Mouse (Mus musculus) neural tube, embryonic 13.5 days (tissue): ENCODE measurements at regions not wholly inside any gene's neighbourhood (a gene's known extent, or its start where the extent isn't known, plus 50 kb on each side); places are given as distances from the start of the nearest gene placed in this dataset.

Source experiments
- ATAC-seq: fragments of 200-750 bp; cut with Nextera tagmentation; 2 replicates; pipeline ENCODE4 v1.8.0; 2017; ENCODE audit warnings: low read depth, mild to moderate bottlenecking, moderate TSS enrichment, moderate library complexity
- H3K27ac ChIP-seq: fragments of 300-500 bp; sonication (generic); replicated peaks from 2 replicates; pipeline ENCODE4 v1.5.1; 2015; ENCODE audit warnings: moderate library complexity, mild to moderate bottlenecking, inconsistent platforms
- H3K27me3 ChIP-seq: fragments of 300-500 bp; sonication (generic); 2 replicates; pipeline ENCODE4 v1.6.1; 2015; ENCODE audit warnings: mild to moderate bottlenecking, inconsistent platforms
- H3K36me3 ChIP-seq: fragments of 300-500 bp; sonication (generic); 2 replicates; pipeline ENCODE4 v1.6.1; 2015; ENCODE audit warnings: mild to moderate bottlenecking, inconsistent platforms
- H3K4me1 ChIP-seq: fragments of 300-500 bp; sonication (generic); replicated peaks from 2 replicates; pipeline ENCODE4 v1.6.1; 2015; ENCODE audit warnings: inconsistent platforms
- H3K4me2 ChIP-seq: fragments of 300-500 bp; sonication (generic); 2 replicates; pipeline ENCODE4 v1.6.1; 2015; ENCODE audit warnings: inconsistent platforms, mild to moderate bottlenecking, moderate library complexity
- H3K4me3 ChIP-seq: fragments of 300-500 bp; sonication (generic); 2 replicates; pipeline ENCODE4 v1.5.1; 2015; ENCODE audit warnings: mild to moderate bottlenecking, inconsistent platforms
- H3K9ac ChIP-seq: fragments of 300-500 bp; sonication (generic); 2 replicates; pipeline ENCODE4 v1.6.1; 2015; ENCODE audit warnings: moderate library complexity, mild to moderate bottlenecking, inconsistent platforms
- H3K9me3 ChIP-seq: fragments of 300-500 bp; sonication (generic); 2 replicates; pipeline ENCODE4 v1.6.1; 2016; ENCODE audit warnings: inconsistent platforms
- WGBS: fragments of 180-500 bp; shearing (Covaris S2); methylation state at CpG from one replicate; pipeline ENCODE4 v1.1.7; 2015; 5-methylcytosine and 5-hydroxymethylcytosine counted together

DNA sequence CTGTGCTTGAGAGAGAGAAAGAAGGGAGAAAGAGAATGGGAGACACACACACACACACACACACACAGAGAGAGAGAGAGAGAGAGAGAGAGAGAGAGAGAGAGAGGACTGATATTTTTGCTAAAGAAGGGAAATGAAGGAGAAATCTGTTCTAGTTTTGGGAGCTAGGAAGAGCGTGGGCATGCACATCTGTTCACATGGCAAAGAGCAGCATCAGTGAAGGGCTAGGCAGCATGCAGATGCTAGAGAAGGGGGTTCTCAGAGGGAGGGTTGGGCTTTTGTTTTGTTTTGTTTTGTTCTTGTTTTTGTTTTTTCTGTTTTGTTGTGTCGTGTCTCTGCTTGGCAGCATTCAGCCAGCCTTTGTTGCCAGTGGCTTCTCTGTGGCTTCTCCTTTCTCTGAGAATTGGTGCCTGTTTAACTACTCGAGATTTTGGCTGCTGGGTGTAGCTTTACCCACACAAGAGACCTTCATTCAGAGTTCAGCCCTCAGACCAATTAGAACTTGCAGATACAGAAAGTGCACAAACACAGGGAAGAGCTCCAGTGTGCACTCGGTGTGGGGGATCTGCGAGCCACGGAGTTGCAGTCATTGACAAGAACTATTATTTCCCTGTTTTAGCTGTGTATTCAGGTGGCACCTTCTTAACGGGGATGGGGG is 237.9 kb upstream of the Id4 start:
- H3K36me3 ChIP-seq, result no peaks in the 10 kb centered on the region
- H3K4me3 ChIP-seq, result no peak overlapping the region
- 65% methylated on average over 7 of the region's 7 CpGs for WGBS
- H3K9ac ChIP-seq, result no peak overlapping the region
- H3K27me3 ChIP-seq, result no peaks in the 10 kb centered on the region
- H3K4me1 ChIP-seq, result peaks cover 12% of the 10 kb centered on the region
- H3K9me3 ChIP-seq, result no peaks in the 10 kb centered on the region
- no peak overlapping the region for H3K4me2 ChIP-seq
- ATAC-seq, result no peak
- H3K27ac ChIP-seq, result no peak overlapping the region

DNA sequence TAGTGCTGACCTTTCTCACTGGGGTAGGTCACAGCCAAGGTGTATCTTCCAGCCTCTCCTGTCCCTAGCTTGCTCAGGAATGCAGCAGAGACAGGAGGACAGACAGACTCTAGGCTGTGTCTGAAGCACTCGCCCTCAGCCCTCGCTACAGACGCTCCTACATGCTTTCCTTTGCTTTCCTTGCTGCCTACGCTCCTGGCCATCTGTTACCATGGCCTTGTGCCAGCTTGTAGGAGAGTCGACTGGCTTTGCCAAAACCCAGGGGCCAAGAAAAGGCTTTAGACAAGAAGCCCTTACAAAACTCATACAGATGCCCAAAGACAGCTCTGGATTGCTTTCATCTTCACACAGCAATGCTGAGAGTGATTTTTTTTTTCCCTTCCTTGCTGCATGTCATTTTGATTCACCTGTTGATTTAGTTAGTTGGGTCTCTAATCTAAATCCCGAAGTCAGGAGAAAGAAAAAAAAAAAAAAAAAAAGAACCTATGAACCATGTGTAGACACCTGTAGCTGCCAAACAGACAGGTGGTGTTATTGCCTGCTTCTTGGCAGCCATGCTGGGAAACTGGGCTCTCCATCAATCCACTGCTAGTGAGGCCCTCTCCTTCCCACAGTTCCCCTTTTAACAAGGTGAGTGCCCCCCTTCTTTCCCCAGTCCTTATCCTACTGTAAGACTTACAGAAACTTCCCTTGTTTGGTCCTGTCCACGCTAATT is 233.1 kb upstream of the Id4 start:
- 44% methylated on average over 7 of the region's 7 CpGs for WGBS
- Histone ChIP-seq H3K9ac (no peak overlapping the region), H3K36me3 (no peaks in the 10 kb centered on the region), H3K4me2 (no peak overlapping the region), H3K9me3 (no peaks in the 10 kb centered on the region), H3K4me3 (no peak overlapping the region), H3K4me1 (peaks cover 18% of the 10 kb centered on the region), H3K27ac (peak overlapping the region; percentile 20; the same call in 1 of the 2 replicates), H3K27me3 (no peaks in the 10 kb centered on the region)
- peak; percentile 53; the same call in 1 of the 2 replicates for ATAC-seq

DNA sequence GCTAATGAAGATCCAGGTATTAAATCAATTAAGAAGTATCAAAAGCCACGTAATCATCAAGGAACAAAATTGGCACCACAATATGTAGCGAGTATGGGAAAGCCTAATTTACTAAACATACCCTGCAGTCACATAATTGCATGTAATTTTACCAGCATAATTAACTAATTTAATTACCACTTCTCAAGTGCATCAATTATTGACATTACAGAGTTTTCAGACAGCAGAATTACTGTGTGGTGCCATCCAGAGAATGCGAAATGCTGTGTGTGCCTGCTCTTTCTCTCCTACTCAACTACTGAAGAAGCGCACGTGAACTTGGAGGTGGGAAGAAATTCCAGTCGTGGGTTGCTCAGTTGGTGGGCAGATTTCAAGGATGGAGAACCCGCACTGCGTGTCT is 229.5 kb upstream of the Id4 start:
- Histone ChIP-seq H3K9ac (no peak overlapping the region), H3K27me3 (no peaks in the 10 kb centered on the region), H3K9me3 (no peaks in the 10 kb centered on the region), H3K36me3 (no peaks in the 10 kb centered on the region), H3K4me2 (no peak overlapping the region), H3K4me3 (no peak overlapping the region), H3K27ac (no peak overlapping the region), H3K4me1 (peaks cover 14% of the 10 kb centered on the region)
- no peak for ATAC-seq
- 65% methylated on average over 8 of the region's 8 CpGs for WGBS

DNA sequence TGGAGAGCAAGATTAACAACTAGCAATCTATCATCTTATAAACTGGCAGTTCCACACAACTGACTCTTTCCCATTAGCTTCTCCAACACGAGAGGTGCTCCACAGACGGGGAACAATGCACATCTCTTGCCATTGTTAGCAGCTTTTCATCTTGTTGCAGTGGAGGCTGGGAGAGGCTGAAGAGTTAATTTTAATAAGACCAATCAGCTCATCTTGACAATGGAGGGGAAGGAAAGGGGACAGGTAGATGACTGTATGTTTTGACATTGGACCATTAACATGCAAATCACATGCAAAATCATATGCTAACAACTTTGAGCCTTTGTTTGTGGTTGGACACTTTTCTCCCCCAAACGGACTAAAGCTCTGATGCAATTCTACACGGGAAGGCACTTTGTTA is 218.9 kb upstream of the Id4 start:
- 53% methylated on average over 4 of the region's 4 CpGs for WGBS

DNA sequence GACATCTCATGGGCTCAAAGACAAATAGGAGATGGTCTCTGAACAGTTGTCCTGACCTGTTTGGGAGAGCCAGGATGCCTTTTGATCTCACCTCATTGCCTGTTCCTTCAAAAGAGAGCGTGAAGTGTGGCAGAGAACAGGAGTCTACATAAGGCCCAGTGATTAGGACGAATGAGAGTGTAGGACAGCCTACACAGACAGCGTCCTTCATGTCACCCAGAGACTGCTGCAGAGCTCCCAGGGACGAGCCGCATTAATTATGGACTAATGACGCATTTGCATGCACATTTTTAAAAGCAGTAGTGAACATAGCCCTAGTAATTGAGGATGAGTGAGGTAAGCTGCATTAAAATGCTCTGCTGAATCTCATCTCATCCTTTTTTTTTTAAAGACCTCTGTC is 218.5 kb upstream of the Id4 start:
- no peak for ATAC-seq
- no peak overlapping the region for H3K4me2 ChIP-seq
- H3K27me3 ChIP-seq, result no peaks in the 10 kb centered on the region
- H3K9ac ChIP-seq, result no peak overlapping the region
- H3K4me1 ChIP-seq, result peaks cover 18% of the 10 kb centered on the region
- H3K4me3 ChIP-seq, result no peak overlapping the region
- no peaks in the 10 kb centered on the region for H3K9me3 ChIP-seq
- 54% methylated on average over 6 of the region's 6 CpGs for WGBS
- H3K27ac ChIP-seq, result no peak overlapping the region
- H3K36me3 ChIP-seq, result no peaks in the 10 kb centered on the region

More for the DNA sequence above, 218.9 kb upstream of the Id4 start:
- Histone ChIP-seq H3K9ac (no peak overlapping the region), H3K9me3 (no peaks in the 10 kb centered on the region), H3K27ac (no peak overlapping the region), H3K27me3 (no peaks in the 10 kb centered on the region), H3K4me2 (no peak overlapping the region), H3K4me3 (no peak overlapping the region), H3K36me3 (no peaks in the 10 kb centered on the region), H3K4me1 (peaks cover 18% of the 10 kb centered on the region)
- ATAC-seq, result no peak

DNA sequence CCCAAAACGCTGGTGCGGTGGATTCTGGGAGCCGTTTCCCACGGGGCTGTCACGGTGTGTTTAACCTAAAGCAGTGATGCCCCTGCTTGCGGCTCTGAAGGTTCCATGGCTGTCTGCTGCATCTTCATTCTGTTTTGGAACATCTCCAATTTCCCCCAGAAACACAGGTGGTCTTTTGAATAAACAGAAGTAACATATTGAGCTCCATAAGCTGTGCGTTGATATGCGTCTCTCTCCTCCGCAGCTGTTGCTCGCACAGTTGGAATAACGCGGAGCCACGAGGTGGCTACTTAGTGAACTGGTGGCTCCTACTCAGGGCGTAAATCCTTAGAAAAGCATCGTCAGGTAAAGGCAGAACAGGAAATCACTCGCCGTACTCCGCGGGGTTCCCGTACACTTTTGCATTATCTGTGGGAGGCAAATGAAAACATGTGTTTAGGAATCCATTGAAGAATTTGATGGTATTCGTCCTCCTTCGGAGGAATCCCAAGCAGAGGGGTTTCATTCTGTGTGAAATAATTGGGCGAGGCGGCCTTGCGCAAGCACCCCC is 214.8 kb upstream of the Id4 start:
- Histone ChIP-seq H3K4me1 (peaks cover 18% of the 10 kb centered on the region), H3K27ac (0 out of 2 replicates have a peak overlapping the region, but pooled peaks have one; percentile 3), H3K4me3 (no peak overlapping the region), H3K9me3 (no peaks in the 10 kb centered on the region; the same call in 1 of the 2 replicates), H3K27me3 (no peaks in the 10 kb centered on the region), H3K9ac (no peak overlapping the region), H3K4me2 (peak overlapping the region; percentile 30), H3K36me3 (no peaks in the 10 kb centered on the region)
- 57% methylated on average over 25 of the region's 25 CpGs for WGBS
- no peak for ATAC-seq

DNA sequence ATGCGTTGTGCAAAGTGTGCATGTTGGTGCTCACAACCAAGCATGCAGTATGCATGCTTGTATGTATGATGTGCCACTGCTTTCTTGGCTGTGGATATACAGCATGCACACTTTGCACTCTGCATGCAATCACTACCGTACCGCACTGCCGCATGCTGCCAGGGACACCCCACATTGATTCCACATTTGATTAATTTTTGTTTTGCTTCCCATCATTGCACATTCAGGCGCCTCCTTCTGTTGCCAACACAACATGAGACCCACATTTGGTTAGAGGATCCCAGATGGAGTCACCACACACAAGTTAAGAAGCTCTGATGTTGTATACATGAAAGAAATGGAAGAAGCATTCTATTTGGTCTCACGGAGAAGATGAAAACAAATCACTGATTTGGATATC is 211.2 kb upstream of the Id4 start:
- H3K36me3 ChIP-seq, result no peaks in the 10 kb centered on the region
- H3K4me1 ChIP-seq, result peaks cover 8% of the 10 kb centered on the region
- no peak overlapping the region for H3K27ac ChIP-seq
- no peaks in the 10 kb centered on the region; the same call in 1 of the 2 replicates for H3K9me3 ChIP-seq
- no peak overlapping the region for H3K9ac ChIP-seq
- no peak overlapping the region for H3K4me2 ChIP-seq
- no peak overlapping the region for H3K4me3 ChIP-seq
- WGBS, result 92% methylated on average over 6 of the region's 6 CpGs
- H3K27me3 ChIP-seq, result no peaks in the 10 kb centered on the region
- ATAC-seq, result no peak

DNA sequence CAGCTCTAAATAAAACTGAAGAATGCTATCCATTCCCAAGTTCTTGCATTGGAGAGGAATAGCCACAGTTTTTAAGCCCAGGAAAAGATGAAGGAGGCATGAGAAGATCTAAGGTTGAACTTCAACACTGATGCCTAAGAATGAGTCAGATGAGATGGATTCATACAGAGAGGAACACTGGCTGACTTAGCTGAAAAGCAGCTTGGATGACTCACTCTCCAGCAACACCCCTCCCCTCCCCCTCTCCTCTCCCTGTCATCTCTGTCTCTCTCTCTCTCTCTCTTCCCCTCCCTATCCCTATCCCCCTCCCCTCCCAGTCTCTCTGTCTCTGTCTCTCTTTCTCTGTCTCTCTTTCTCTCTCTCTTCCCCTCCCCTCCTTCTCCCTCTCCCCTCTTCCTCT is 186.4 kb upstream of the Id4 start:
- Histone ChIP-seq H3K9ac (no peak overlapping the region), H3K4me1 (peaks cover 12% of the 10 kb centered on the region), H3K9me3 (no peaks in the 10 kb centered on the region), H3K36me3 (no peaks in the 10 kb centered on the region), H3K27me3 (no peaks in the 10 kb centered on the region), H3K4me3 (no peak overlapping the region), H3K4me2 (no peak overlapping the region), H3K27ac (no peak overlapping the region)
- ATAC-seq, result no peak

DNA sequence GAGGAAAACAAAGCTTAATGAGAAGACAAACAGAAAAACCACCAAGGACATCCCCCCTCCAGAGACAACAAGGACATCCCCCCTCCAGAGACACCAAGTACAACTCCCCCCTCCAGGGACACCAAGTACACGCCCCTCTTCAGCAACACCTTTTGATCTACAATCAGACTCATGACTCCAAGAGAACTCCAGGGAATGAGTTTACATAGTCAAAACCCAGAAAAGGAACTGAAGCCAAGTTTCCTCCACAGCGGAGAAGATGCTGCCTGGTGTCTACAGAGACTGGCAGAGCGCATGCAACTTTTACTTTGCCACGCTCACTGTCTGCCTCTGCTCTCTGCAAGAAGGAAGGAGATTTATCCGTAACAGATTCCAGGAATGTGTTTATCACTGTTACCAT is 185.7 kb upstream of the Id4 start:
- ATAC-seq, result no peak
- Histone ChIP-seq H3K27ac (no peak overlapping the region), H3K4me3 (no peak overlapping the region), H3K4me2 (no peak overlapping the region), H3K27me3 (no peaks in the 10 kb centered on the region), H3K9me3 (no peaks in the 10 kb centered on the region), H3K36me3 (no peaks in the 10 kb centered on the region), H3K4me1 (peaks cover 12% of the 10 kb centered on the region), H3K9ac (no peak overlapping the region)
- WGBS, result 88% methylated on average over 5 of the region's 5 CpGs

DNA sequence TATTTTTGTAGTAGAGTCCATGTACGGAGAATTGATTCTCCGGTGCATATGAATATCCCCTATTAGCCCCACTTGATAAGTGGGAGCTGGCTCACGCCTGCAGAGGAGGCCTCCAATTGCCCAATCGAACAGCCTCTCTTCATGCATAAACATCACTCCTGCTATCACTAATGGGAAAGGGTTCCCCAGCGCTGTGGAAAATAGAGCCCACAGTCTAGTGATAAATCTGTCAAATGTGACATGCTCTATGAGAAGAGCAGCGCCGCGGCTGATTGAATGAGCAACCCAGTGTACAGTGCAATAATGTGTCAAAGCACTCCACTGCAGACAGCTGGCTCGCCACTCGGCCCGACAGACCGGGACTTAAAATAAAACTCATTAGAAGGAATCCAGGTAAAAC is 182.8 kb upstream of the Id4 start:
- no peak overlapping the region for H3K4me3 ChIP-seq
- no peaks in the 10 kb centered on the region for H3K27me3 ChIP-seq
- no peaks in the 10 kb centered on the region for H3K9me3 ChIP-seq
- H3K4me1 ChIP-seq, result peaks cover 12% of the 10 kb centered on the region
- H3K9ac ChIP-seq, result no peak overlapping the region
- WGBS, result 20% methylated on average over 12 of the region's 12 CpGs
- H3K27ac ChIP-seq, result peak overlapping the region; percentile 35
- H3K4me2 ChIP-seq, result peak overlapping the region; percentile 6
- peak; percentile 90 for ATAC-seq
- no peaks in the 10 kb centered on the region for H3K36me3 ChIP-seq

DNA sequence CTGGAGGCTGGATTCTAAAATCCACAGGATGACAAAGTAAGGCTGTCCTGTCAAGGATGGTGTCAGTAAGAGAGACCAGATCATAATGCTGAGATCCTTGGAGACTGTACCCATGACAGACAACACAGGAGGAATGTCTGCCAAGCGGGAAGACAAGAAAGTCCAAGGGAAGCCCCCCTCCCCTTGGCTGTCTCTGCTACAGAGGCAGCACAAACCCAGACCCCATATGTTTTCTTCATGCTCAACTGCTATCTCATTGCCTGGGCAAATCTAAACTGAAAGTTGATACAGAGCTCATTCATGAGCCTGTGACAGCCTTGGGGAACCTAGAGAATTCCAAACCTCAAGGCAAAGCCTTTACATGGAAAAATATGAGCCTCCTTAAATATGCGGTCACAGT is 177.7 kb upstream of the Id4 start:
- H3K27ac ChIP-seq, result no peak overlapping the region
- H3K4me1 ChIP-seq, result peaks cover 11% of the 10 kb centered on the region
- H3K9ac ChIP-seq, result no peak overlapping the region
- H3K4me3 ChIP-seq, result no peak overlapping the region
- no peaks in the 10 kb centered on the region for H3K27me3 ChIP-seq
- H3K9me3 ChIP-seq, result no peaks in the 10 kb centered on the region
- 76% methylated on average over 2 of the region's 2 CpGs for WGBS
- no peak overlapping the region for H3K4me2 ChIP-seq
- no peak for ATAC-seq
- no peaks in the 10 kb centered on the region for H3K36me3 ChIP-seq

DNA sequence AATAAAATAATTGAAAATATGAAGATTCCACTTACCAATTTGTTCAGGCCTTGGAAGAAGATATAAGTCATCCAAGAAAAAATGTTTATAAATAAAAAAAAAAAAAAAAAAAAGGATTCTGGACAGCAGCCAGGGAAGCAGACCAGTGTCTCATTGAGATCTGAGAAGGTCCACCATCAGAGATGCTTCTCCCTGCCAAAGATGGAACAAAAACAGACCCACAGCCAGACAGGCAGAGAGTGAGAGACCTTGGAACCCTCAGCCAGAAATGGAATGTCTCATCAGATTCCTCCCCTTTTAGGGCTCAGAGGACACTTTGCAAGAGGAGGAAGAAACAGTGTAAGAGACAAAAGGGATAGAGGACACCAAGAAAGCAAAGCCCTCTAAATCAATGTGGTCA is 177.2 kb upstream of the Id4 start:
- Histone ChIP-seq H3K4me1 (peaks cover 10% of the 10 kb centered on the region; the same call in 1 of the 2 replicates), H3K36me3 (no peaks in the 10 kb centered on the region), H3K27me3 (no peaks in the 10 kb centered on the region), H3K4me3 (no peak overlapping the region), H3K4me2 (no peak overlapping the region), H3K9me3 (no peaks in the 10 kb centered on the region), H3K27ac (no peak overlapping the region), H3K9ac (no peak overlapping the region)
- no peak for ATAC-seq
